Mouse (Mus musculus): Measurements from ENCODE around the gene Tm7sf3.
A peak's percentile ranks its signal among the peaks of the same experiment; 100 is the strongest.

Tm7sf3 gene

DNA sequence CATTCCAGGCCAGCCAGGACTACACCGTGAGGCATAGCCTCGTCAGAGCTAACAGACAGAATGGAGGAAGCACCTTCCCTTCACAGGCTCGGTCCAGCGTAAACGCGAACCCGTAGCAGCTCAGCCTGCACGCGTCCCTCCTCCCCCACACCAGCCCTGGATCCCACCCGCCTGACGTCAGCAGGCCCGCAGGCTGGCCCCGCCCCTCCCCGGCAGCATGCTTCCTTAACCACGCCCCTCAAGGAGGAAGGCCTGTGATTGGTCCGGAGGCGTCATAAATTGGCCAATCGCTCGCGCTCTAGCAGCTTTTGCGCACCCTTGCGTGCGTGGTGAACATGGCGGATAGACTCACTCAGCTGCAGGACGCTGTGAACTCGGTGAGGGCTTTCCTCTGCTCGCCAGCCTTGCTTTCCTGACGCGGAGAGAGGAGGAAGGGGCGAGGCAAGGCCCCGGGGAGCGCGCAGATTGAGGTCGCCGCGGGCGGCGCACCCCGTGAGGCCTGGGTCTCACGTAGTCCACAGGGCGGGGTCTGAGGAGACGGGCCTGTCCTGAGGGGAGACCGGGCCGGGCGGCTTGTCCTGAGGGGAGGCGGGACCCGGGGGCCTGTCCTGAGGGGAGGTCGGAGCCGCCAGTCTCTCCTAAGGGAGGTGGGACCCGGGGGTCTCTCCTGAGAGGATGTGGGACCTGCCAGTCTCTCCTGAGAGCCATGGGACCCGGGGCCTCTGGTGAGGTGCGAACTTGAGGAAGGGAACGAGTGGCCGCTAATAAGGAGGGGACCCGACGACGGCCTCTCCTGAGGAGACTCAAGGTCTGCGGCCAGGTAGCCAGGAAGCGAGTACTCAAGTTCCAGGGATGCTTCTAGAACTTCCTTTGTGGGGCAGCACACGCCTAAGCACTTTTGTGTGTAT, at the start of gene Tm7sf3, which contains the start of gene Med21:
Gene Tm7sf3 (minus strand): TSS at position 549 of the 908 bp plus-strand sequence.
Gene Med21 (plus strand): TSS at position 272 of the 908 bp plus-strand sequence.
- peak; percentile 98 for DNase-seq (ENCODE audit: low read depth in 2 of 2, low spot score in 2 of 2)

- no peak for DNase-seq (ENCODE audit: low read depth in 2 of 2, low spot score in 2 of 2)
These were observed 46.2 kb upstream of the Tm7sf3 start for GRCm38 (mm10) chr6:146688861-146689260.

DNA sequence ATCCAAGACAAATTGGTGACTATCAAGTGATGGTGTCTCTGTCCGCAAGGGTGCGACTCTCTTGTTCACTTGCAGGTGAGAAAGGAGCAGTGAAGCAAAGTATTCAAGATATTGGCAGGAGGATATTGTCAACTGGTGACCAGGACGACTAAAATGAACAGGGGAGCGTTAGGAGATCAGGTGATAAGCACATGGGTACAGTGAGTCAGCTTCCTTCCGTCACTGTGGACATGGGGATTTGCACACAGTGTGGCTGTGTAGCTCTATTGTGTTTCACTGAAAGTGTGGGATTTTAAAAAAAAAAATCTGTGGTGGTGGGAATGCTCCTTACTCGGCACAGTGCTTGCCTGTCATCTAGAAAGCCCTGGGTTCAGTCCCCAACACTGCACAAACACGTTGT, 45.4 kb upstream of the Tm7sf3 start:
- no peak for DNase-seq (ENCODE audit: low read depth in 2 of 2, low spot score in 2 of 2)

- no peak for DNase-seq (ENCODE audit: low read depth in 2 of 2, low spot score in 2 of 2)
These were observed 44.0 kb upstream of the Tm7sf3 start for GRCm38 (mm10) chr6:146686463-146687196.

DNA sequence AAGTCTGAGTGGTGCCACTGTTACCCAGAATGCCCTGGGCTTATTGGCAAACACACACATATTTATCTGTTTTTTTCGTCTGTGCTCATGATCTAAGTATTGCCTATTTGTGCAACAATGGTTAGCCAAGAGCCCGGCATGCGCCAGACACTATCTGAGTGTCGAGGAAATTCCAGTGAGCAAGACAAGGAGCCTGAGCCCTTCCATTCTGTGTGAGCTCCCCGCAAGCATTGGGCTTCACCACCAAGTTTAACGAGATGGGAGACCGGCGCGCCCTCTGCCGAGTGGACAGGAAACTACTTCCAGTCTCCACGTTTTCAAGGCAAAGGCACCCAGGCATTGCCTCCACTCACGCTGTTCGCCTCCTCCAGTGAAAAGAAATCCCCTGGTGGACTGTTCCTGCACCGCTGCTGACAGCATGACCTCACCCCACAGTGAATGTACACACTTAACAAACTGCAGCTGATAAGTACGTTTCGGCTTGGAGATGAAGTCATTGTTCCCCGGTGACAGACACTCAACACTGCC, 43.2 kb upstream of the Tm7sf3 start:
- peak; percentile 38 to 48 for DNase-seq (ENCODE audit: low read depth in 2 of 2, low spot score in 2 of 2)

- DNase-seq (ENCODE audit: low read depth in 2 of 2, low spot score in 2 of 2): no peak
These were observed 41.3 kb upstream of the Tm7sf3 start for GRCm38 (mm10) chr6:146683881-146684280.

GRCm38 (mm10) chr6:146678136-146679070, 35.8 kb upstream of the Tm7sf3 start:
- no peak for DNase-seq (ENCODE audit: low read depth in 2 of 2, low spot score in 2 of 2)

DNA sequence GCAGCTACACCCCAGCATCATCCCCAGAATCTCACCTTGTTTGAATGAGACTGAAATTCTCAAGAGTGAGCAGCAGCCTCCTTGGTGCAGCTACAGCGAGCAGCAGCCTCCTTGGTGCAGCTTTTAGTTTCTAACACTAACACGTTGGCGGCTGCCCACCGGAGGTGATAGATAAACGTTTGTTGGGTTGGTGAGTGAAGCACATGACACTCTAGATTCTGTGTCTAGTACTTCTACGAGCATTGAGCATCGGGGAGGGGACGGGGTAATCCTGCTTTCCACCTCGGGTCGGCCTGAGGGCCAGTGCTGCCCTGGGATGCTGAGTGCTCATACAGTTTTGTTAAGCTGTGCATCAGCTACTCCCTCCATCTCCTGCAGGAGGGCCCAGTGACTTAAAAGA, 34.3 kb upstream of the Tm7sf3 start:
- no peak for DNase-seq (ENCODE audit: low read depth in 2 of 2, low spot score in 2 of 2)

DNA sequence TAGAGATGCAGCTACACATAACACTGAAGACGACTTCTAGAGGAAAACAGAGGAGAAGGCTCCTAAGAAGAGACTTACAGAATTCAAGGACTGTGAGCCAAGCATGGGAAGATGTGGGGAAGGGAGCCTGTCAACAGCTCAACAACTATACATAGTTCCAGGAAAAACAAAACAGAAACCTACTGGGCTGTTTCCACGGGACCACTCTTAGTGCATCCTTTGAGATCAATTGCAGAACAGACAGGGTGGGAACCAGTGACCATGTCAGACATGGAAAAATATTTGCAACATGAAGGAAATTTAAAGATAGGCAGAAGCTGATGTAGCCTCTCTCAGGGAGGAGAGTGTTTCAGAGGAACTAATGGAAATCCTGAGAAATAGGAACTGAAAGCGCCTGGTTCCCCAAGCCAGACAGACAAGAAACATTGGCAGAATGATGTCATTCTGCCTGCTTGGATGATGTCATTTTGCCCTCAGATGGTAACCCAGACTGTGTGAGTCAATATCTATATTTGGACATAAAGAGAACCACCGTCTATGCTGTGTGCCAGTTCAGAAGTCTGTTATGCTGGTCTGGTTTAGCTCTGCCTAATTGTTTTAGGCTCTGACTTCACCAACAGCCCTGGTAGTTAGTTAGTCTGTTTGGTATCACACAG, 32.4 kb upstream of the Tm7sf3 start:
- DNase-seq (ENCODE audit: low read depth in 2 of 2, low spot score in 2 of 2): no peak

- no peak for DNase-seq (ENCODE audit: low read depth in 2 of 2, low spot score in 2 of 2)
These were observed 31.8 kb upstream of the Tm7sf3 start for GRCm38 (mm10) chr6:146674420-146674819.

DNA sequence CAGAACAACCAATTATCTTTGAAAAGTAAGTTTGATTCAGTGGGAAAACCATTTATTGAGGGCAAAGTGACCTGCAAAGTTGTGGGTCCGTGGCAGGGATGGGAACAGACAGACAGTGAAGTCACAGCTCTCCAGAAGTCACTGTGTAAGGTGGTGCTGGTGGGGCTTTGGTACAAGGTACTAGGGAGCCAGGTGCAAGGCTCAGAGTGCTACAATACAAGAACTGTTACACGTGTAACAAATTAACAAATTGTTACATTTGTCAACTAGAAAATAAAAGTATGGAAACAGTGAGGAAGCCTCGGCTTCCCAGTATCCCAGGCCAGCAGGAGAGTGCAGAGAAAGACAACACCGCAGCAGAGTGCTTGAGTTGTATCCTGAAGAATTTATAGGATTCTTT, 31.1 kb upstream of the Tm7sf3 start:
- DNase-seq (ENCODE audit: low read depth in 2 of 2, low spot score in 2 of 2): no peak

DNA sequence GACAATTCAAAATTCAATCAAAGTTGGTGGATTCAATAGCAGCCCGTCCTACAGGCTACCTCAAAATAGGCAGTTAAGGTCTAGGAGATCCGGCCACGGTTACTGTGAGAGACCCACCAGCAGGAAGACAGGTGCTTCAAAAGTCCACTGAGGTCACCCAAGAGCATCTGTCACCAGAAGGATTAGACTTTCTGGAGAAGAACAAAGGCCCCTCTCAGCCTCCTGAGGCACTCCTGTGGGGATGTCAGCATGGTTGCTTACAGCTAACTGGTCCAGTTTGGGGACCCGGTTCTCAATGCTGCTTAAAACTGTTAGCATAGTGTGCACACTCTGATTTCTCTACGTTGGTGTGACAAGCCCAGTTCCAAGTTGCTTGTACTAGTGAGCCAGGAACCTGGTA, 29.5 kb upstream of the Tm7sf3 start:
- no peak for DNase-seq (ENCODE audit: low read depth in 2 of 2, low spot score in 2 of 2)

GRCm38 (mm10) chr6:146670956-146671855, 28.6 kb upstream of the Tm7sf3 start:
- DNase-seq (ENCODE audit: low read depth in 2 of 2, low spot score in 2 of 2): no peak

DNA sequence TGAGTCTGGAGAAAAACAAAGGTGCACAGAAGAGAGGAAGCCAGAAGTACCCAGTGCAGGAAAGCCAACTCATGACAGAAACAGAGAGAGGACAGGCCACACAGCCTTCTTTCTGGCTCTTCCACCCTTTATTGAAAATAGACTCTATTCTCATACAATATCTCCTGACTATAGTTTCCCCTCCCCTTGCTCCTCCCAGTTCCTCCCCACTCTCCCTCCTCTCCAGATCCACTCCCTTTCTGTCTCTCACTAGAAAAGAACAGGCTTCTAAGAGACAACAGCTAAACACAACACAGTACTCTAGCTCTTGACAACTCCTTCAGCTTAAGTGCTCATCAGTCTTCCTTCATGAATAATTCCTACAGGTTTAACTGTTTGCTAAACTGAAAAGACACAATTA, 26.0 kb upstream of the Tm7sf3 start:
- no peak for DNase-seq (ENCODE audit: low read depth in 2 of 2, low spot score in 2 of 2)

GRCm38 (mm10) chr6:146666811-146667210, 24.2 kb upstream of the Tm7sf3 start:
- no peak for DNase-seq (ENCODE audit: low read depth in 2 of 2, low spot score in 2 of 2)

DNA sequence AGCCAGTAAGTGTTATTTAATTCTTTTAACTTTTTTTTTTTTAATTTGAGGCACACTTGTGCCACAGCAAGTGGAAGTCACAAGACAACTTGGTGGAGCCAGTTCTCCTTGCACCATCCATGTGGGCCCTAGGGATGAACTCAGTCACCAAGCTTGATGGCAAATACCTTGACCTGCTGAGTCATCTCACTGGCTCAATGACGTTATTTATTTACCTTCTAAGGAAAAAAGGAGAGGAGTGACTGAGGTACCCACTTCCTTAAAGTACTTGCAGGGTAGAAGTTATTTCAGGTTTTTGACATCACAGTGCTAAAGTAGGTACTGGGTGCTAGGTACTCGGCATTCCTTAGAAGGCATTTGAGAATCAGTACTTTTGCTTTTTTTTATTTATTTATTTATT, 22.8 kb upstream of the Tm7sf3 start:
- DNase-seq (ENCODE audit: low read depth in 2 of 2, low spot score in 2 of 2): no peak

DNA sequence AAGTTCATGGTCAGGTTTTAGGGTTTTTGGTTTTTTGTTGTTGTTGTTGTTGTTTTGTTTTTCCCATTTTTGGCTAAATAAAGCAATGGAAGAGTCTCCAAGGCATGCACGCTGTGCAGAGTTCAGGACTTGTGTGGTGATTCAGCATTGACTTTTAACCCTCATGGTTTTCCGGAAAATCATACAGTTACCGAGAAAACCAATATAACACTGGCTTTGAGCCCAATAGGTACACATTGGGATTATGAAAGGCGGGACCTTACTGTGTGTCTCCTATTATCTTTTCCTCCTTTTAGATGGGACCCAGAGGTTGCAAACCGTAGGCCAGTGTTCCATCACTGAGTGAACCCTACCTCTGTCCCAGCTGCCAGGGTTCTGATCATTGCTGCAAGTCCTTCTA, 22.3 kb upstream of the Tm7sf3 start:
- no peak for DNase-seq (ENCODE audit: low read depth in 2 of 2, low spot score in 2 of 2)

DNA sequence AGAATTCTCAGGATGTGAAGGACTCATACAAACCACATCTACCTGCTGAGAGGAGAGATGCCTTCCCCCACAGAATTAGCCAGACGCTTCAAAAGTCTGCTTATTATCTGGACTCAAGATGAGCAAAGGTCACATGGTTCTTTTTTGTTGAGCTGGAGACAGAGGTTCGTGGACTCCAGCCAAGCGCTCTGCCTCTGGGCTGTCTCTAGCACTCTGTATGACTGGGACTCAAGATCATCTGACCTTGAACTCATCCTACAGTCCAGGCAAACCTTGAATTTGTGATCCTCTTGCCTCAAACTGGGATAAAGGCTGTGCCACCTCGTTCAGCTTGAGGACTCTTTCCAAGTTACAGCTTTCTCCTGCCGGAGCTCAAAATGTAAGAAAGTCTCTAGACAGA, 21.5 kb upstream of the Tm7sf3 start:
- no peak for DNase-seq (ENCODE audit: low read depth in 2 of 2, low spot score in 2 of 2)

DNA sequence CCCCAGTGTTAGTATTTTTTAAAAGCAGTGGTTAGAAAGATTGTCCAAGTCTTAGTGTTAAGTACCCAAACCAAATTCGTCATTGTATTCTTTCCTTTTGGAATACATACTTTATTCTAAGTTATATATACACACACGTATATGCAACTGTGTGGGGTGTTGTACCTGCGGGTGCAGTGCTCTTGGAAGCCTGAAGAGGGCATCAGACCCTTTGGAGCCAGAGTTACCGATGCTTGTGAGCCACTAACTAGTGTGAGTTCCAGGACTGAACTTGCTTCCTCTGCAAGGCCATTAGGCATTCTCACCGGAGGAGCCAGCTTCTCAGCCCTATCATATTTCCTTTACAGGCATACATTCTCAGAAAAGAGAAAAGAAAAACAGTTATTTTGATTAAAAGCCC, 20.1 kb upstream of the Tm7sf3 start:
- DNase-seq (ENCODE audit: low read depth in 2 of 2, low spot score in 2 of 2): peak; percentile 6 to 33
